Mouse (Mus musculus): ENCODE data around the gene Frmd5. TPM values are rescaled to one million over a fixed set of nuclear protein-coding genes. Genes with fewer than 3 reads are reported as not detected.

The Frmd5 gene
- polyA plus RNA-seq (2014; fragmentation: Nextera tagmentation; extraction: Ambion mirVana): 8.6 and 9.1 TPM in 2 replicates

GRCm38 (mm10) chr2:121806959-121807653, at the start of gene Frmd5:
Gene Frmd5, minus strand, starts transcription at chr2:121807087.
- H3K4me3 ChIP-seq (ENCODE audit: low read depth, low read length): peak within 1 kb of the TSS; percentile 65
- peak within 1 kb of the TSS; percentile 39 for H3K9ac ChIP-seq (replicated peaks; ENCODE audit: low read depth, low read length)
- 0 out of 2 replicates have a peak, but pooled peaks cover 9% of the 10 kb centered on the region for H3K27me3 ChIP-seq (ENCODE audit: control insufficient read depth, insufficient read depth, low read length)
- no peaks in the 10 kb centered on the region for H3K9me3 ChIP-seq (ENCODE audit: control insufficient read depth, low read depth, low read length)
- 1% methylated on average over 35 of the region's 35 CpGs for WGBS
- no peaks in the 10 kb centered on the region for H3K4me1 ChIP-seq (ENCODE audit: control insufficient read depth, insufficient read depth, low read length)
- H3K36me3 ChIP-seq (ENCODE audit: control insufficient read depth, insufficient read depth, low read length): no peaks in the 10 kb centered on the region
- ATAC-seq (ENCODE audit: insufficient number of reproducible peaks, insufficient read depth, low FRiP score, low read depth): peak; percentile 97
- H3K27ac ChIP-seq (ENCODE audit: low read length): peak within 1 kb of the TSS; percentile 53; the same call in 1 of the 2 replicates
- peak within 1 kb of the TSS; percentile 89 for H3K4me2 ChIP-seq (replicated peaks; ENCODE audit: low read depth, low read length)

- H3K4me3 ChIP-seq (ENCODE audit: low read depth, low read length): no peak overlapping the region
- no peak overlapping the region for H3K9ac ChIP-seq (replicated peaks; ENCODE audit: low read depth, low read length)
- H3K4me1 ChIP-seq (ENCODE audit: control insufficient read depth, insufficient read depth, low read length): no peaks in the 10 kb centered on the region
- 74% methylated on average over 3 of the region's 3 CpGs for WGBS
- H3K9me3 ChIP-seq (ENCODE audit: control insufficient read depth, low read depth, low read length): no peaks in the 10 kb centered on the region
- no peaks in the 10 kb centered on the region for H3K27me3 ChIP-seq (ENCODE audit: control insufficient read depth, insufficient read depth, low read length)
- H3K4me2 ChIP-seq (replicated peaks; ENCODE audit: low read depth, low read length): no peak overlapping the region
- no peaks in the 10 kb centered on the region for H3K36me3 ChIP-seq (ENCODE audit: control insufficient read depth, insufficient read depth, low read length)
- no peak for ATAC-seq (ENCODE audit: insufficient number of reproducible peaks, insufficient read depth, low FRiP score, low read depth)
- no peak overlapping the region for H3K27ac ChIP-seq (ENCODE audit: low read length)
Observed at GRCm38 (mm10) chr2:121853974-121854373, 47.1 kb upstream of the Frmd5 start.

GRCm38 (mm10) chr2:121852045-121852444, 45.2 kb upstream of the Frmd5 start:
- Histone ChIP-seq H3K27me3 (ENCODE audit: control insufficient read depth, insufficient read depth, low read length) (no peaks in the 10 kb centered on the region), H3K27ac (ENCODE audit: low read length) (no peak overlapping the region), H3K9ac (replicated peaks; ENCODE audit: low read depth, low read length) (no peak overlapping the region), H3K4me2 (replicated peaks; ENCODE audit: low read depth, low read length) (no peak overlapping the region), H3K4me3 (ENCODE audit: low read depth, low read length) (no peak overlapping the region), H3K36me3 (ENCODE audit: control insufficient read depth, insufficient read depth, low read length) (no peaks in the 10 kb centered on the region), H3K9me3 (ENCODE audit: control insufficient read depth, low read depth, low read length) (no peaks in the 10 kb centered on the region), H3K4me1 (ENCODE audit: control insufficient read depth, insufficient read depth, low read length) (no peaks in the 10 kb centered on the region)
- no peak for ATAC-seq (ENCODE audit: insufficient number of reproducible peaks, insufficient read depth, low FRiP score, low read depth)
- 33% methylated on average over 2 of the region's 2 CpGs for WGBS

- no peaks in the 10 kb centered on the region for H3K27me3 ChIP-seq (ENCODE audit: control insufficient read depth, insufficient read depth, low read length)
- H3K4me1 ChIP-seq (ENCODE audit: control insufficient read depth, insufficient read depth, low read length): no peaks in the 10 kb centered on the region
- no peak overlapping the region for H3K4me2 ChIP-seq (replicated peaks; ENCODE audit: low read depth, low read length)
- no peak overlapping the region for H3K9ac ChIP-seq (replicated peaks; ENCODE audit: low read depth, low read length)
- no peak overlapping the region for H3K27ac ChIP-seq (ENCODE audit: low read length)
- no peaks in the 10 kb centered on the region for H3K36me3 ChIP-seq (ENCODE audit: control insufficient read depth, insufficient read depth, low read length)
- H3K9me3 ChIP-seq (ENCODE audit: control insufficient read depth, low read depth, low read length): no peaks in the 10 kb centered on the region
- WGBS: 57% methylated on average over 8 of the region's 8 CpGs
- no peak overlapping the region for H3K4me3 ChIP-seq (ENCODE audit: low read depth, low read length)
- ATAC-seq (ENCODE audit: insufficient number of reproducible peaks, insufficient read depth, low FRiP score, low read depth): no peak
Observed at GRCm38 (mm10) chr2:121846050-121846449, 39.2 kb upstream of the Frmd5 start.

DNA sequence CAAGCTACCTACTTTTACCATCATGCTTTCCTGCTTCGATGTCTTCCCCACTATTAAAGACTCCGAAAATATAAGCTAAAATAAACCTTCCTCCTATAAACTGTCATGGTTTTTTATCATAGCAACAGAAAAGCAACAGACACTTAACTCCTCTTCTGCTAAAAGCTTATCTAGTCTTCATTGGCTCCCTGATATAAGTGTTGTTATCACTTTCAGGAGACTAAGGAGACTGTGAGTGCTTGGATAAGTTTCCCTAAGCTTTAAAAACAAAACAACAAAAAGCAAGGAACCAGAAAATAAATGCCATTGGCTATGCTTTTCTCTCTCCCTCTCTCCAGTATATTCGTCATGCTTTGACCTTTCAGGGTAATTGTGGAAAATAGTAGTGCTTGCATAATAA, 35.4 kb upstream of the Frmd5 start:
- H3K27ac ChIP-seq (ENCODE audit: low read length): no peak overlapping the region
- H3K9me3 ChIP-seq (ENCODE audit: control insufficient read depth, low read depth, low read length): no peaks in the 10 kb centered on the region
- no peaks in the 10 kb centered on the region for H3K27me3 ChIP-seq (ENCODE audit: control insufficient read depth, insufficient read depth, low read length)
- H3K9ac ChIP-seq (replicated peaks; ENCODE audit: low read depth, low read length): no peak overlapping the region
- WGBS: 74% methylated on average over 3 of the region's 3 CpGs
- no peaks in the 10 kb centered on the region for H3K4me1 ChIP-seq (ENCODE audit: control insufficient read depth, insufficient read depth, low read length)
- H3K36me3 ChIP-seq (ENCODE audit: control insufficient read depth, insufficient read depth, low read length): no peaks in the 10 kb centered on the region
- no peak overlapping the region for H3K4me3 ChIP-seq (ENCODE audit: low read depth, low read length)
- ATAC-seq (ENCODE audit: insufficient number of reproducible peaks, insufficient read depth, low FRiP score, low read depth): no peak
- no peak overlapping the region for H3K4me2 ChIP-seq (replicated peaks; ENCODE audit: low read depth, low read length)

GRCm38 (mm10) chr2:121841453-121841852, 34.6 kb upstream of the Frmd5 start:
- Histone ChIP-seq H3K27ac (ENCODE audit: low read length) (no peak overlapping the region), H3K4me3 (ENCODE audit: low read depth, low read length) (no peak overlapping the region), H3K9me3 (ENCODE audit: control insufficient read depth, low read depth, low read length) (no peaks in the 10 kb centered on the region), H3K36me3 (ENCODE audit: control insufficient read depth, insufficient read depth, low read length) (no peaks in the 10 kb centered on the region), H3K4me2 (replicated peaks; ENCODE audit: low read depth, low read length) (no peak overlapping the region), H3K4me1 (ENCODE audit: control insufficient read depth, insufficient read depth, low read length) (no peaks in the 10 kb centered on the region), H3K27me3 (ENCODE audit: control insufficient read depth, insufficient read depth, low read length) (no peaks in the 10 kb centered on the region), H3K9ac (replicated peaks; ENCODE audit: low read depth, low read length) (no peak overlapping the region)
- ATAC-seq (ENCODE audit: insufficient number of reproducible peaks, insufficient read depth, low FRiP score, low read depth): no peak
- WGBS: 98% methylated on average over 3 of the region's 3 CpGs

GRCm38 (mm10) chr2:121834926-121835325, 28.0 kb upstream of the Frmd5 start:
- Histone ChIP-seq H3K4me1 (ENCODE audit: control insufficient read depth, insufficient read depth, low read length) (no peaks in the 10 kb centered on the region), H3K36me3 (ENCODE audit: control insufficient read depth, insufficient read depth, low read length) (no peaks in the 10 kb centered on the region), H3K4me2 (replicated peaks; ENCODE audit: low read depth, low read length) (no peak overlapping the region), H3K9me3 (ENCODE audit: control insufficient read depth, low read depth, low read length) (no peaks in the 10 kb centered on the region), H3K27me3 (ENCODE audit: control insufficient read depth, insufficient read depth, low read length) (no peaks in the 10 kb centered on the region), H3K9ac (replicated peaks; ENCODE audit: low read depth, low read length) (no peak overlapping the region), H3K27ac (ENCODE audit: low read length) (no peak overlapping the region), H3K4me3 (ENCODE audit: low read depth, low read length) (no peak overlapping the region)
- no peak for ATAC-seq (ENCODE audit: insufficient number of reproducible peaks, insufficient read depth, low FRiP score, low read depth)
- 39% methylated on average over 3 of the region's 3 CpGs for WGBS

- no peaks in the 10 kb centered on the region for H3K36me3 ChIP-seq (ENCODE audit: control insufficient read depth, insufficient read depth, low read length)
- no peak overlapping the region for H3K4me3 ChIP-seq (ENCODE audit: low read depth, low read length)
- H3K4me1 ChIP-seq (ENCODE audit: control insufficient read depth, insufficient read depth, low read length): no peaks in the 10 kb centered on the region
- ATAC-seq (ENCODE audit: insufficient number of reproducible peaks, insufficient read depth, low FRiP score, low read depth): no peak
- H3K9me3 ChIP-seq (ENCODE audit: control insufficient read depth, low read depth, low read length): no peaks in the 10 kb centered on the region
- no peak overlapping the region for H3K27ac ChIP-seq (ENCODE audit: low read length)
- no peak overlapping the region for H3K4me2 ChIP-seq (replicated peaks; ENCODE audit: low read depth, low read length)
- WGBS: 5% methylated on average over 5 of the region's 5 CpGs
- H3K9ac ChIP-seq (replicated peaks; ENCODE audit: low read depth, low read length): no peak overlapping the region
- no peaks in the 10 kb centered on the region for H3K27me3 ChIP-seq (ENCODE audit: control insufficient read depth, insufficient read depth, low read length)
Observed at GRCm38 (mm10) chr2:121832484-121832894, 25.6 kb upstream of the Frmd5 start.

GRCm38 (mm10) chr2:121828411-121828810, 21.5 kb upstream of the Frmd5 start:
- no peak overlapping the region for H3K4me2 ChIP-seq (replicated peaks; ENCODE audit: low read depth, low read length)
- no peaks in the 10 kb centered on the region for H3K9me3 ChIP-seq (ENCODE audit: control insufficient read depth, low read depth, low read length)
- H3K27me3 ChIP-seq (ENCODE audit: control insufficient read depth, insufficient read depth, low read length): no peaks in the 10 kb centered on the region
- H3K4me3 ChIP-seq (ENCODE audit: low read depth, low read length): no peak overlapping the region
- no peak overlapping the region for H3K27ac ChIP-seq (ENCODE audit: low read length)
- no peaks in the 10 kb centered on the region for H3K4me1 ChIP-seq (ENCODE audit: control insufficient read depth, insufficient read depth, low read length)
- H3K9ac ChIP-seq (replicated peaks; ENCODE audit: low read depth, low read length): no peak overlapping the region
- no peaks in the 10 kb centered on the region for H3K36me3 ChIP-seq (ENCODE audit: control insufficient read depth, insufficient read depth, low read length)
- ATAC-seq (ENCODE audit: insufficient number of reproducible peaks, insufficient read depth, low FRiP score, low read depth): no peak
- 89% methylated on average over 3 of the region's 3 CpGs for WGBS
